Mouse (Mus musculus) MEL (cell line): ENCODE data around the gene Mrps23. TPM values are rescaled to one million over a fixed set of nuclear protein-coding genes. Genes with fewer than 3 reads are reported as not detected.

Experiments
- DNase-seq: peaks from one replicate; pipeline ENCODE4 v3.0.0; 2011; ENCODE audit warnings: low read depth, low spot score
- H3K27ac ChIP-seq: 2 replicates; pipeline ENCODE4 v1.5.1; 2012; ENCODE audit warnings: low read depth, mild to moderate bottlenecking, control low read depth, low read length, moderate library complexity; ENCODE audit not compliant: control insufficient read depth
- H3K27me3 ChIP-seq, 2 experiments: fragments of 150-350 bp in 1 of 2; sonication (generic) in 1 of 2; 2 replicates each; pipeline ENCODE4 v1.6.1; 2012; ENCODE audit warnings: low read length in 2 of 2, mild to moderate bottlenecking in 2 of 2, improper control_type of control experiment in 1 of 2, moderate library complexity in 1 of 2; ENCODE audit not compliant: insufficient read depth in 2 of 2, control insufficient read depth in 1 of 2
- H3K36me3 ChIP-seq, 2 experiments: 2 replicates each; pipeline ENCODE4 v1.6.1; 2012 to 2014; ENCODE audit warnings: low read length in 2 of 2, improper control_type of control experiment in 1 of 2, inconsistent platforms in 1 of 2, mild to moderate bottlenecking in 1 of 2; ENCODE audit not compliant: insufficient read depth in 2 of 2, control insufficient read depth in 1 of 2
- H3K4me1 ChIP-seq, 2 experiments: fragments of 150-350 bp in 1 of 2; sonication (generic) in 1 of 2; 2 replicates each; pipeline ENCODE4 v1.6.1; 2012; ENCODE audit warnings: low read length in 2 of 2, improper control_type of control experiment in 1 of 2, mild to moderate bottlenecking in 1 of 2; ENCODE audit not compliant: insufficient read depth in 2 of 2, control insufficient read depth in 1 of 2
- H3K4me3 ChIP-seq, 2 experiments: fragments of 150-350 bp in 1 of 2; sonication (generic) in 1 of 2; 2 replicates each; pipeline ENCODE4 v1.5.1; 2012; ENCODE audit warnings: low read depth in 2 of 2, low read length in 2 of 2, mild to moderate bottlenecking in 2 of 2, moderate library complexity in 2 of 2, control low read depth in 1 of 2, improper control_type of control experiment in 1 of 2; ENCODE audit not compliant: control insufficient read depth in 1 of 2, insufficient read depth in 1 of 2
- H3K79me2 ChIP-seq: 2 replicates; pipeline ENCODE4 v1.6.1; 2012; ENCODE audit warnings: mild to moderate bottlenecking, low read length, moderate library complexity; ENCODE audit not compliant: control insufficient read depth, poor library complexity, insufficient read depth
- H3K9ac ChIP-seq: 2 replicates; pipeline ENCODE4 v1.6.1; 2012; ENCODE audit warnings: low read depth, mild to moderate bottlenecking, control low read depth, low read length, moderate library complexity; ENCODE audit not compliant: control insufficient read depth, poor library complexity, severe bottlenecking
- H3K9me3 ChIP-seq: fragments of 150-350 bp; sonication (generic); replicated peaks from 2 replicates; pipeline ENCODE4 v1.6.1; 2012; ENCODE audit warnings: mild to moderate bottlenecking, low read length, improper control_type of control experiment, moderate library complexity; ENCODE audit not compliant: insufficient read depth
- BHLHE40 ChIP-seq: IDR thresholded peaks from 2 replicates; pipeline ENCODE4 v1.6.1; 2012; ENCODE audit warnings: low read depth, mild to moderate bottlenecking, inconsistent platforms, low read length, improper control_type of control experiment, borderline replicate concordance
- CHD1 ChIP-seq: IDR thresholded peaks from 2 replicates; pipeline ENCODE4 v1.6.1; 2012; ENCODE audit warnings: low read depth, mild to moderate bottlenecking, inconsistent platforms, low read length, improper control_type of control experiment
- CTCF ChIP-seq, 3 experiments: IDR thresholded peaks in 2 of 3; conservative IDR thresholded peaks in 1 of 3; 2 replicates each; pipeline ENCODE4 v1.5.1; 2011 to 2012; ENCODE audit warnings: low read length in 3 of 3, low read depth in 2 of 3, mild to moderate bottlenecking in 2 of 3, improper control_type of control experiment in 1 of 3, inconsistent platforms in 1 of 3, mixed read lengths in 1 of 3, moderate library complexity in 1 of 3; ENCODE audit not compliant: control insufficient read depth in 1 of 3, insufficient read depth in 1 of 3, poor library complexity in 1 of 3, severe bottlenecking in 1 of 3
- E2F4 ChIP-seq: IDR thresholded peaks from 2 replicates; pipeline ENCODE4 v1.6.1; 2011; ENCODE audit warnings: low read depth, low read length, improper control_type of control experiment, borderline replicate concordance
- ELF1 ChIP-seq: IDR thresholded peaks from 2 replicates; pipeline ENCODE4 v1.6.1; 2014; ENCODE audit warnings: low read depth, mild to moderate bottlenecking, inconsistent platforms, low read length, improper control_type of control experiment, moderate library complexity
- EP300 ChIP-seq, 2 experiments: IDR thresholded peaks; 2 replicates each; pipeline ENCODE4 v1.6.1; 2011; ENCODE audit warnings: improper control_type of control experiment in 2 of 2, low read length in 2 of 2, low read depth in 1 of 2, mild to moderate bottlenecking in 1 of 2
- ETS1 ChIP-seq: IDR thresholded peaks from 2 replicates; pipeline ENCODE4 v1.6.1; 2012; ENCODE audit warnings: low read depth, mild to moderate bottlenecking, inconsistent platforms, low read length, improper control_type of control experiment, moderate library complexity
- GABPA ChIP-seq: IDR thresholded peaks from 2 replicates; pipeline ENCODE4 v1.6.1; 2012; ENCODE audit warnings: low read depth, mild to moderate bottlenecking, inconsistent platforms, low read length, improper control_type of control experiment, moderate library complexity
- GATA1 ChIP-seq: IDR thresholded peaks from 2 replicates; pipeline ENCODE4 v1.6.1; 2011; ENCODE audit warnings: low read depth, low read length, improper control_type of control experiment
- JUND ChIP-seq: IDR thresholded peaks from 2 replicates; pipeline ENCODE4 v1.6.1; 2011; ENCODE audit warnings: low read depth, mild to moderate bottlenecking, improper control_type of control experiment, low read length
- MAX ChIP-seq: IDR thresholded peaks from 2 replicates; pipeline ENCODE4 v1.6.1; 2011; ENCODE audit warnings: low read length, improper control_type of control experiment
- MEF2A ChIP-seq: IDR thresholded peaks from 2 replicates; pipeline ENCODE4 v1.6.1; 2014; ENCODE audit warnings: low read depth, mild to moderate bottlenecking, inconsistent platforms, low read length, improper control_type of control experiment; ENCODE audit not compliant: poor library complexity, insufficient replicate concordance, severe bottlenecking; ENCODE audit errors: extremely low read depth
- MXI1 ChIP-seq: IDR thresholded peaks from 2 replicates; pipeline ENCODE4 v1.6.1; 2011; ENCODE audit warnings: mild to moderate bottlenecking, low read depth, low read length, improper control_type of control experiment
- NELFE ChIP-seq: IDR thresholded peaks from 2 replicates; pipeline ENCODE4 v1.6.1; 2011; ENCODE audit warnings: low read depth, low read length, improper control_type of control experiment
- POLR2A ChIP-seq, 2 experiments: IDR thresholded peaks; 2 replicates each; pipeline ENCODE4 v1.6.1; 2011 to 2012; ENCODE audit warnings: low read length in 2 of 2, mild to moderate bottlenecking in 2 of 2, control low read depth in 1 of 2, improper control_type of control experiment in 1 of 2, low read depth in 1 of 2, moderate library complexity in 1 of 2; ENCODE audit not compliant: control insufficient read depth in 1 of 2, insufficient read depth in 1 of 2, poor library complexity in 1 of 2
- POLR2AphosphoS5 ChIP-seq: IDR thresholded peaks from 2 replicates; pipeline ENCODE4 v1.6.1; 2012; ENCODE audit warnings: low read depth, borderline replicate concordance, mild to moderate bottlenecking, inconsistent platforms, low read length, moderate library complexity, mixed read lengths
- SMC3 ChIP-seq: IDR thresholded peaks from 2 replicates; pipeline ENCODE4 v1.6.1; 2011; ENCODE audit warnings: low read depth, low read length, improper control_type of control experiment
- TAL1 ChIP-seq: IDR thresholded peaks from 2 replicates; pipeline ENCODE4 v1.6.1; 2012; ENCODE audit warnings: mild to moderate bottlenecking, inconsistent platforms, low read length, moderate library complexity, mixed read lengths
- TBP ChIP-seq: IDR thresholded peaks from 2 replicates; pipeline ENCODE4 v1.8.0; 2011; ENCODE audit warnings: low read depth, low read length, improper control_type of control experiment
- TCF12 ChIP-seq: IDR thresholded peaks from 2 replicates; pipeline ENCODE4 v1.6.1; 2014; ENCODE audit warnings: low read depth, mild to moderate bottlenecking, inconsistent platforms, low read length, improper control_type of control experiment, moderate library complexity
- UBTF ChIP-seq: IDR thresholded peaks from 2 replicates; pipeline ENCODE4 v1.6.1; 2012; ENCODE audit warnings: low read depth, mild to moderate bottlenecking, inconsistent platforms, low read length, improper control_type of control experiment, moderate library complexity, borderline replicate concordance; ENCODE audit not compliant: insufficient read depth
- USF1 ChIP-seq: IDR thresholded peaks from 2 replicates; pipeline ENCODE4 v1.6.1; 2014; ENCODE audit warnings: low read depth, mild to moderate bottlenecking, inconsistent platforms, low read length, improper control_type of control experiment, moderate library complexity
- ZC3H11A ChIP-seq: IDR thresholded peaks from 2 replicates; pipeline ENCODE4 v1.6.1; 2012; ENCODE audit warnings: low read depth, mild to moderate bottlenecking, inconsistent platforms, low read length, improper control_type of control experiment
- ZKSCAN1 ChIP-seq: IDR thresholded peaks from 2 replicates; pipeline ENCODE4 v1.6.1; 2012; ENCODE audit warnings: low read depth, mild to moderate bottlenecking, inconsistent platforms, low read length, improper control_type of control experiment, moderate library complexity
- polyA plus RNA-seq, 2 experiments: library from polyadenylated mRNA; stranded (reverse) in 1 of 2; unstranded in 1 of 2; fragments of >175 nt in 1 of 2; fragments of >200 nt in 1 of 2; gene quantifications; 2 replicates each; pipeline versions ENCODE4 v1.2.1 to v1.2.4; 2012; ENCODE audit warnings: low replicate concordance in 2 of 2, low read depth in 1 of 2; ENCODE audit not compliant: insufficient read length in 2 of 2, insufficient read depth in 1 of 2, missing spikeins in 1 of 2
- total RNA-seq: library from RNA; depleted of rRNA; stranded (reverse); fragments of 300-350 nt; gene quantifications from 2 replicates; pipeline ENCODE4 v1.2.3, GENCODE M21; 2012

Gene Mrps23
- total and polyA plus RNA-seq, 3 experiments: 190 to 381 TPM; not detected in 1

DNA sequence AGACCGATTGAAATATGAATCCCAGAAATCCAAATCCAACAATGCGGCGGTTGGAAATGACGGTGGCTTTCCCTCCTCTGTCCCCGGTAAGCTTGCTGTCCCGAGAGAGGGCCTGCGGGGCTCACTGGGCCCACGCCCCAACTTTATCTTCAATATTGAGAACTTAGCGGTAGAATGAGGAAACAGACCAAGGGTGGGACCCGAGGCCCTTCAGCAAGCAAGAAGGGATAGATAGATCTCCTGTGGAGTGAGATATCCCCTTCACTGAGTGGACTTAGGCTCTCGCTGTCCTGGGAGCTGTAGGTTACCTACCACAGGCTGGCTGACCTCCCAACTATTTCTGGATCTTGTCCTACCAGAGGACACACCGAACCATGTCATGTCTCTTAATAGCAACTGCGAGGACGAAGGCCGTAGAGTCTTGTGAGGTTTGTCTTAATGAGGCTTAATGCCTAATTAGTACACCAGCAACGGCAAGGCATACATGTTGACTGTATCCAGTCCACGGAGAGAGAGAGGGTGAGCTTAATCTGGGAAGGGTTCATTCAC lies 19.5 kb upstream of the Mrps23 start:
- DNase-seq: peak; percentile 87
- H3K27me3 ChIP-seq: no peaks in the 10 kb centered on the region
- peak overlapping the region; percentile 66 for H3K27ac ChIP-seq
- no peaks in the 10 kb centered on the region for H3K9me3 ChIP-seq
- H3K9ac ChIP-seq: peak overlapping the region; percentile 61
- H3K36me3 ChIP-seq: peaks cover 0 to 16% of the 10 kb centered on the region in 2 experiments; a peak in 2 of 4 replicates
- H3K79me2 ChIP-seq: no peaks in the 10 kb centered on the region; the same call in 1 of the 2 replicates
- no peak for TF ChIP-seq POLR2A (IDR thresholded peaks at IDR 0.05; ENCODE audit: control insufficient read depth in 1 of 2, insufficient read depth in 1 of 2, low read depth in 1 of 2, low read length in 2 of 2, poor library complexity in 1 of 2)
- TF ChIP-seq USF1: no peak
- TF ChIP-seq SMC3: no peak
- no peak for TF ChIP-seq ZKSCAN1
- no peak; the same call in 1 of the 2 replicates for TF ChIP-seq MAX
- peak; percentile 61; the same call in 1 of the 2 replicates for TF ChIP-seq TCF12
- TF ChIP-seq POLR2AphosphoS5: no peak
- no peak for TF ChIP-seq JUND
- 0 out of 2 replicates have a peak, but pooled peaks have one; percentile 6 for TF ChIP-seq ETS1
- TF ChIP-seq MXI1: peak; percentile 22; the same call in 1 of the 2 replicates
- TF ChIP-seq ELF1: no peak
- TF ChIP-seq CTCF (IDR thresholded peaks at IDR 0.05 in 2 of 3, conservative IDR thresholded peaks at IDR 0.05 in 1 of 3; ENCODE audit: control insufficient read depth in 1 of 3, insufficient read depth in 1 of 3, low read depth in 2 of 3, low read length in 3 of 3, poor library complexity in 1 of 3, severe bottlenecking in 1 of 3): no peak
- TF ChIP-seq UBTF: no peak
- TF ChIP-seq EP300 (IDR thresholded peaks at IDR 0.05; ENCODE audit: low read depth in 1 of 2, low read length in 2 of 2): peak; percentile 73 to 75
- 0 out of 2 replicates have a peak, but pooled peaks have one; percentile 5 for TF ChIP-seq TAL1
- no peak for TF ChIP-seq CHD1
- no peak for TF ChIP-seq ZC3H11A
- TF ChIP-seq TBP: 0 out of 2 replicates have a peak, but pooled peaks have one; percentile 25
- TF ChIP-seq GATA1: peak; percentile 64
- TF ChIP-seq MEF2A: no peak
- TF ChIP-seq BHLHE40: no peak
- no peak for TF ChIP-seq E2F4
- no peak for TF ChIP-seq GABPA
- TF ChIP-seq NELFE: no peak
- H3K4me3 ChIP-seq: peak overlapping the region; percentile 27 to 44
- peaks cover 11 to 25% of the 10 kb centered on the region in 2 experiments for H3K4me1 ChIP-seq
